Mouse (Mus musculus) midbrain, embryonic 15.5 days (tissue): ENCODE data around the gene Plk3. TPM values are rescaled to one million over a fixed set of nuclear protein-coding genes. Genes with fewer than 3 reads are reported as not detected.

Source experiments
- ATAC-seq: fragments of 200-750 bp; cut with Nextera tagmentation; replicated peaks from 2 replicates; pipeline ENCODE4 v1.8.0; 2017; ENCODE audit warnings: moderate TSS enrichment
- H3K27ac ChIP-seq: fragments of 300-500 bp; sonication (generic); 2 replicates; pipeline ENCODE4 v1.5.1; 2015; ENCODE audit warnings: mild to moderate bottlenecking, inconsistent platforms
- H3K27me3 ChIP-seq: fragments of 300-500 bp; sonication (generic); replicated peaks from 2 replicates; pipeline ENCODE4 v1.6.1; 2015; ENCODE audit warnings: inconsistent platforms
- H3K36me3 ChIP-seq: fragments of 300-500 bp; sonication (generic); replicated peaks from 2 replicates; pipeline ENCODE4 v1.6.1; 2015; ENCODE audit warnings: inconsistent platforms
- H3K4me1 ChIP-seq: fragments of 300-500 bp; sonication (generic); 2 replicates; pipeline ENCODE4 v1.6.1; 2015; ENCODE audit warnings: inconsistent platforms
- H3K4me2 ChIP-seq: fragments of 300-500 bp; sonication (generic); 2 replicates; pipeline ENCODE4 v1.6.1; 2015; ENCODE audit warnings: inconsistent platforms, mild to moderate bottlenecking, moderate library complexity
- H3K4me3 ChIP-seq: fragments of 300-500 bp; sonication (generic); 2 replicates; pipeline ENCODE4 v1.5.1; 2015; ENCODE audit warnings: mild to moderate bottlenecking, inconsistent platforms
- H3K9ac ChIP-seq: fragments of 300-500 bp; sonication (generic); 2 replicates; pipeline ENCODE4 v1.6.1; 2015; ENCODE audit warnings: mild to moderate bottlenecking, inconsistent platforms
- H3K9me3 ChIP-seq: fragments of 300-500 bp; sonication (generic); 2 replicates; pipeline ENCODE4 v1.6.1; 2016; ENCODE audit warnings: inconsistent platforms
- WGBS: fragments of 180-500 bp; shearing (Covaris S2); methylation state at CpG from one replicate; pipeline ENCODE4 v1.1.7; 2015; ENCODE audit warnings: mixed read lengths; 5-methylcytosine and 5-hydroxymethylcytosine counted together
- polyA plus RNA-seq: library from polyadenylated mRNA; unstranded; fragments of >200 nt; fragmentation: Nextera tagmentation; extraction: Ambion mirVana; gene quantifications from 2 replicates; pipeline ENCODE4 v1.2.1, GENCODE M21; 2015

The Plk3 gene
- polyA plus RNA-seq, 1 experiment from 2014 or later, result 19.3 TPM

DNA sequence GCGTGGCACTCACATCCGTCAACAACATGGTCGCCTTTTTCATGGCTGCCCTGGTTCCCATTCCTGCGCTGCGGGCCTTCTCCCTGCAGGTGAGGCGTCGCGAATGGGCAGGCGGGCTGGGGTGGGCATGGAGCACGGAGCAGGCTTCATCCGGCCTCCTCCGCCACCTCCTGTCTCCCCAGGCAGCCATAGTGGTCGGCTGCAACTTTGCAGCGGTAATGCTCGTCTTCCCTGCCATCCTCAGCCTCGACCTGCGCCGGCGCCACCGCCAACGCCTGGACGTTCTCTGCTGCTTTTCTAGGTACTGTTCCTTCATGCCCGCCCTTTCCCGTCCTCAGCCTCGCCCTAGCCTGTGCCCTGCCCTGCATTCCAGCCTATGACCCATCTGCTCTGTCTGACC is 24.4 kb downstream of the Plk3 start:
- H3K4me2 ChIP-seq, result no peak overlapping the region
- no peaks in the 10 kb centered on the region for H3K9me3 ChIP-seq
- ATAC-seq, result no peak
- H3K27me3 ChIP-seq, result no peaks in the 10 kb centered on the region
- H3K4me1 ChIP-seq, result peaks cover 6% of the 10 kb centered on the region; the same call in 1 of the 2 replicates
- no peak overlapping the region for H3K4me3 ChIP-seq
- H3K9ac ChIP-seq, result no peak overlapping the region
- 92% methylated on average over 25 of the region's 25 CpGs for WGBS
- peaks cover 17% of the 10 kb centered on the region; the same call in 1 of the 2 replicates for H3K36me3 ChIP-seq
- H3K27ac ChIP-seq, result no peak overlapping the region

DNA sequence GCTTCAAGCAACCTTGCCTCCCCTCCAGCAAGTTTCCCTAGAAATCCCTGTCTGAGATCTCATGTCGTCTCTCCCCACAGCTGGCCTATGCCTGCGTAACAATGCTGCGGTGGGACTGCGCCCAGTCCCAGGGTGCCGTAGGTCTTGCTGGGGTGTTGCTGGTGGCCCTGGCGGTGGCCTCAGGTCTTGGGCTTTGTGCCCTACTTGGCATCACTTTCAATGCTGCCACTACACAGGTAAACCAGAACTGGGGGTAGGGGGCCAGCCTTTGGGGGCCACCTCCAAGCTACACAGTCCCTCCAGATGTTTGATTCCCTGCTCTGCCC is 25.3 kb downstream of the Plk3 start:
- WGBS, result 94% methylated on average over 6 of the region's 6 CpGs
- Histone ChIP-seq H3K9me3 (no peaks in the 10 kb centered on the region), H3K36me3 (peaks cover 13% of the 10 kb centered on the region; the same call in 1 of the 2 replicates), H3K4me2 (no peak overlapping the region), H3K27ac (no peak overlapping the region), H3K9ac (no peak overlapping the region), H3K4me1 (peaks cover 6% of the 10 kb centered on the region; the same call in 1 of the 2 replicates), H3K27me3 (no peaks in the 10 kb centered on the region), H3K4me3 (no peak overlapping the region)
- ATAC-seq, result no peak

DNA sequence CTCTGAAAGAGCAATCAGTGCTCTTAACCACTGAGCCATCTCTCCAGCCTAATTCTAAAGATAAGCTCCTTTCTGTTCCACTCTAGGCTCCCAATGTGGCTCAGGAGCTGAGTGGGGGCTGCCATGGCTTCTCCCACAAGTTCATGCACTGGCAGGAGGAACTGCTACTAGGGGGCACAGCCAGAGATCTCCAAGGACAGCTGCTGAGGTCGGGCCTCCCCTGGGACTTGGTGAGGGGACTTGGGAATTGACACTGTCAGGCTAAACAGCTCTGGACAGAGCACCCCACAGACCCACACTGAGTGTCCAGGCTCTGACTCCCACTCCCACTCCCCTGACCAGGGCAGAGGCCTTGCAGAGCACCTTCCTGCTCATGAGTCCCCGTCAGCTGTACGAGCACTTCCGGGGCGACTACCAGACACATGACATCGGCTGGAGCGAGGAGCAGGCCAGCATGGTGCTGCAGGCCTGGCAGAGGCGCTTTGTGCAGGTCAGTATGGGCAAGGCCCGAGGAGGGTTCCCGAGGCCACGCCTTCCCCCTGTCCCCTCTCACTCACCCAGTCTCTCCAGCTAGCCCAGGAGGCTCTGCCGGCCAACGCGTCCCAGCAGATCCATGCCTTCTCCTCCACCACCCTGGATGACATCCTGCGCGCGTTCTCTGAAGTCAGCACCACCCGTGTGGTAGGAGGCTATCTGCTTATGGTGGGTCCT is 25.8 kb downstream of the Plk3 start:
- Histone ChIP-seq H3K4me2 (no peak overlapping the region), H3K9me3 (no peaks in the 10 kb centered on the region), H3K4me1 (peaks cover 6% of the 10 kb centered on the region; the same call in 1 of the 2 replicates), H3K9ac (no peak overlapping the region), H3K27ac (no peak overlapping the region), H3K4me3 (no peak overlapping the region), H3K36me3 (peaks cover 13% of the 10 kb centered on the region; the same call in 1 of the 2 replicates), H3K27me3 (no peaks in the 10 kb centered on the region)
- 91% methylated on average over 18 of the region's 18 CpGs for WGBS
- ATAC-seq, result no peak

DNA sequence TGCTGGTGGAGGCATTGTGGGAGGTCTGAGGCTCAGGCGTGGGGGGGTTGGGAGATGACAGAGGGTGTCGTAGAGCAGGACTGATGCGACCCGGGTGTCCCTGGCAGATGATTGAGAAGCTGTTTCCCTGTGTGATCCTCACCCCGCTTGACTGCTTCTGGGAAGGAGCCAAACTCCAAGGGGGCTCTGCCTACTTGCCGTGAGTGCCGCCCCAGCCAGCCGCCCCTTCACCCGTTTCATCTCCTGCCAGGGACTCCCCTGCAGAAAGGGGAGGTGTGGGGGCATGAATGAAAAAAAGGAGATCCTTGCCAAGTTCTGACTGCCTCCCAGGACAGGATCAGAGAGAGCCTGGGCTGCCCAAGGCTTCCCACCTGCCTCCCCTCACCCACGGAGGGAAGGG is 28.6 kb downstream of the Plk3 start:
- H3K27ac ChIP-seq, result no peak overlapping the region
- peaks cover 4% of the 10 kb centered on the region; the same call in 1 of the 2 replicates for H3K36me3 ChIP-seq
- H3K4me2 ChIP-seq, result no peak overlapping the region
- peaks cover 6% of the 10 kb centered on the region; the same call in 1 of the 2 replicates for H3K4me1 ChIP-seq
- 44% methylated on average over 10 of the region's 10 CpGs for WGBS
- H3K9me3 ChIP-seq, result no peaks in the 10 kb centered on the region
- no peak overlapping the region for H3K4me3 ChIP-seq
- H3K9ac ChIP-seq, result no peak overlapping the region
- ATAC-seq, result no peak
- no peaks in the 10 kb centered on the region for H3K27me3 ChIP-seq

DNA sequence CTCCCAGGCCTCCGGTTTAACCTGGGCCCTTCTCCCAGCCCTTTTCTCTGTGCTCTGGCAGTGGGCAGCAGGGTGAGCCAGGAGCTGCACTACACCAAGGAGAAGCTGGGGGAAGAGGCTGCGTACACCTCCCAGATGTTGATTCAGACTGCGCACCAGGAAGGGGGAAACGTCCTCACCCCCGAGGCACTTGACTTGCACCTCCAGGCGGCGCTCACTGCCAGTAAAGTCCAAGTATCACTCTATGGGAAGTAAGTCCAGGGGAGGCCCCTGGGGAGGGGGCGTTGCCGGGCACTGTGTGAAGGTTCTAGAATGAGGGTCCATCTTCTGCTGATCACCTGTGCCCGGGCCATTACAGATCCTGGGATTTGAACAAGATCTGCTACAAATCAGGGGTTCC is 29.1 kb downstream of the Plk3 start:
- Histone ChIP-seq H3K4me2 (no peak overlapping the region), H3K36me3 (0 out of 2 replicates have a peak, but pooled peaks cover 4% of the 10 kb centered on the region), H3K27me3 (no peaks in the 10 kb centered on the region), H3K27ac (no peak overlapping the region), H3K9ac (no peak overlapping the region), H3K9me3 (no peaks in the 10 kb centered on the region), H3K4me3 (no peak overlapping the region), H3K4me1 (peaks cover 6% of the 10 kb centered on the region; the same call in 1 of the 2 replicates)
- ATAC-seq, result no peak
- WGBS, result 79% methylated on average over 10 of the region's 10 CpGs

DNA sequence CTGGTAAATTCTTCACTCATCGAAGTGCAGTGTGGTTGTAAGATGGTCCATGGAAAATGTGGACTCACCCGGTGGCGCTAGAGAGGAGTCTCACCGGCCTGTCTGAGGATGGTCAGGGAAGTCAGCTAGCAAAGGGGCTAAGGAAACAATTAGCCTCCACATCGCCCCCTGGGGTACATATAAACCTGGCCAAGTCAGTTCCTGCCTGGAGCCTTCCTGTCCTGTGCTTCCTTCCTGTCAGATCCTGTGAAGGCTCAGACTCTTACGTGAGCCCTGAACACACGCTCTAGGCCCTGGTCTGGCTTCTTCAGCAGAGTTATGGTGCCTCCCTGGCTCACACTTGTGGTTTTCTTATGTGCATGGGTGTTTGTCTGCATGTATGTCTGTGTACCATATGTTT is 32.5 kb downstream of the Plk3 start:
- peaks cover 21% of the 10 kb centered on the region for H3K4me1 ChIP-seq
- no peaks in the 10 kb centered on the region for H3K36me3 ChIP-seq
- no peaks in the 10 kb centered on the region for H3K9me3 ChIP-seq
- H3K4me2 ChIP-seq, result no peak overlapping the region
- H3K27me3 ChIP-seq, result no peaks in the 10 kb centered on the region
- WGBS, result 48% methylated on average over 7 of the region's 7 CpGs
- no peak overlapping the region for H3K4me3 ChIP-seq
- no peak for ATAC-seq
- H3K9ac ChIP-seq, result no peak overlapping the region
- H3K27ac ChIP-seq, result no peak overlapping the region

DNA sequence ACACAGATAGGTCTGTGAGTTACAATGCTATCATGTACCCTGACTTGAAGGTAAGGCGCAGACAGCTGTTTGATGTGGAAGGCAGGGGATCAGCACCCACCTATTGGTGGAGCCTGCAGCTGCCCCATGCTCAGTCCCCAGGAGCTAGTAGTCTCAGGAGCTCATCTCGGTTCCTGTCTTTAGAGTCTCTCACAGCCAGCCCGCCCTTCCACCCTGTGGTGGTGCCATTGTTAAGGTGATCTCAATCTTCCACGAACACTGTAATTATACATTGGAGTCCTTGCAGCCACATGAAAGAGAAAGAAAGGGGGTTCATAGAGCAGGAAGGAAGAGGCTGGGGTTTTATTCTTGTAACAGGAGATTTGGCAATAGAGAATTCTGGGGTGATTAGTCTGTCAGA is 33.7 kb downstream of the Plk3 start:
- Histone ChIP-seq H3K4me2 (no peak overlapping the region), H3K9ac (no peak overlapping the region), H3K9me3 (no peaks in the 10 kb centered on the region), H3K4me3 (no peak overlapping the region), H3K27ac (no peak overlapping the region), H3K27me3 (no peaks in the 10 kb centered on the region), H3K36me3 (no peaks in the 10 kb centered on the region), H3K4me1 (peaks cover 21% of the 10 kb centered on the region)
- WGBS, result 71% methylated on average over 4 of the region's 4 CpGs
- ATAC-seq, result no peak

DNA sequence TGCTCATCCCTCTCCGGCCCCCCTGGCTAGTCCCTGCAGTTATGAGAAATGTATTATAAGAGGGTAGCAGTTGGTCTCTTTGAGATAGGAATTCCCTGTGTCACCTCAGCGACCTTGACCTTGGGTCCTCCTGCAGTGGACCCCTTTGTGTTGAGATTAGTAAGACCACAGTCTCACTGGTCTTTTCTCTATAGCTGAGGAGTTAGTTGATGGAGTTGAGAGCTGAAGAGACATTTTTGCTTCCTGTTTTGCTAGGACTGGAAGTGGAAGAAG is 35.1 kb downstream of the Plk3 start:
- H3K9me3 ChIP-seq, result no peaks in the 10 kb centered on the region
- no peaks in the 10 kb centered on the region for H3K27me3 ChIP-seq
- ATAC-seq, result no peak
- H3K27ac ChIP-seq, result no peak overlapping the region
- H3K4me3 ChIP-seq, result no peak overlapping the region
- H3K9ac ChIP-seq, result no peak overlapping the region
- no peaks in the 10 kb centered on the region for H3K36me3 ChIP-seq
- H3K4me1 ChIP-seq, result peaks cover 21% of the 10 kb centered on the region
- H3K4me2 ChIP-seq, result no peak overlapping the region
- WGBS, result 45% methylated on average over 2 of the region's 2 CpGs

DNA sequence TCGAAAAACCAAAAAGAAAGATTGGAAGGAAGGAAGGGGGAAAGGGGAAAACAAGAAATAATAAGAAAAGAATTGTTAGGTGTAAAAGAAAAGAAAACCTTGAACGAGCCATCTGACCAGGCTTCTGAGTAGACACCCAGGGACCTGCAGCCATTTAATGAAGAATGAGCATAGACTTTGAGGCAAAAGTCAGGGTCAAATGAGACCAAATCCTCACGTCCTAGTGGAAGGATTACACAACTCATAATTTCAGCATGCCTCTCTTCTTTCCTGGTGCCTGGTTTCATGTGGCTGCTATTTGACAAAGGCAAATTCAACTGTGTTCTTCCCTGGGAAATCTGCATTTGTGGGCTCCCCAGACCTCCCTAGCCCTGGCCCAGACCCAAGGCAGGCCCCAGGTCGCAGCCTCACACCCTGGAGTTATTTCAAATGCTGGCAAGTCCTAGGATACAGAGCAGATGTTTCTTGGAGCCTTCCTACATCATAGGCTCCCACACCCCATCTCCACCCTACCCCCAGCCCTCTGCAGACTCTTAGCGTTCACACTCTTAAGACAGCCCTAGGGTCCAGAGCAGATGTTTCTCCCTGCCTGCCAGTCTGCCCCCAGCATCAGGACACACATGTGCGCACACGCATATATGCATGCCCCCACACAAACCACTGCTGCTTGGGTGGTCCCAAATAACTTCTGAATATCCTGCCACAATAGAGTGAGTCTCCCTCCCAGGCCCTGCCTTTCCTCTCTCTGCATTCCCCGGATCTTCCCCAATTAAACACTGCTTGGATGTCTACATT is 35.6 kb downstream of the Plk3 start:
- no peak for ATAC-seq
- Histone ChIP-seq H3K4me1 (peaks cover 21% of the 10 kb centered on the region), H3K27ac (no peak overlapping the region), H3K4me3 (no peak overlapping the region), H3K4me2 (peak overlapping the region; percentile 93; the same call in 1 of the 2 replicates), H3K9ac (no peak overlapping the region), H3K9me3 (no peaks in the 10 kb centered on the region), H3K36me3 (no peaks in the 10 kb centered on the region), H3K27me3 (no peaks in the 10 kb centered on the region)
- WGBS, result 45% methylated on average over 8 of the region's 8 CpGs

DNA sequence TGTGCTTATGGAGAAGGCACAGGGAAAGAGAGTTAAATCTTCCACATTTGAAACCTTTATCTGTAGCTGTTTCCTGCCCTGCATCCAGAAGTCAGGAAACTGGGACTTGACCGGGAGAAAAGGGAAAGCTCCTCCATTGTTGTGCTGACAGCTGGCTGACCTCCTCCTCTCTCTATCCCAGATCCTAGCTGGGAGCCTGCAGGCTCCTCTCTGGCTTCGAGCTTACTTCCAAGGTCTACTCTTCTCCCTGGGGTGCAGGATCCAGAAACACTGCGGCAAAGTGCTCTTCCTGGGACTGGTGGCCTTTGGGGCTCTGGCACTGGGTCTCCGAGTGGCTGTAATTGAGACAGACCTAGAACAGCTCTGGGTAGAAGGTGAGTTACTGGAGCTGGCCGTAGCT is 37.1 kb downstream of the Plk3 start:
- peak overlapping the region; percentile 51 for H3K27ac ChIP-seq
- H3K9me3 ChIP-seq, result no peaks in the 10 kb centered on the region
- ATAC-seq, result no peak
- H3K4me2 ChIP-seq, result peak overlapping the region; percentile 93
- H3K4me1 ChIP-seq, result peaks cover 21% of the 10 kb centered on the region
- H3K4me3 ChIP-seq, result peak overlapping the region; percentile 71
- WGBS, result 13% methylated on average over 5 of the region's 5 CpGs
- peak overlapping the region; percentile 72 for H3K9ac ChIP-seq
- H3K27me3 ChIP-seq, result no peaks in the 10 kb centered on the region
- H3K36me3 ChIP-seq, result no peaks in the 10 kb centered on the region

DNA sequence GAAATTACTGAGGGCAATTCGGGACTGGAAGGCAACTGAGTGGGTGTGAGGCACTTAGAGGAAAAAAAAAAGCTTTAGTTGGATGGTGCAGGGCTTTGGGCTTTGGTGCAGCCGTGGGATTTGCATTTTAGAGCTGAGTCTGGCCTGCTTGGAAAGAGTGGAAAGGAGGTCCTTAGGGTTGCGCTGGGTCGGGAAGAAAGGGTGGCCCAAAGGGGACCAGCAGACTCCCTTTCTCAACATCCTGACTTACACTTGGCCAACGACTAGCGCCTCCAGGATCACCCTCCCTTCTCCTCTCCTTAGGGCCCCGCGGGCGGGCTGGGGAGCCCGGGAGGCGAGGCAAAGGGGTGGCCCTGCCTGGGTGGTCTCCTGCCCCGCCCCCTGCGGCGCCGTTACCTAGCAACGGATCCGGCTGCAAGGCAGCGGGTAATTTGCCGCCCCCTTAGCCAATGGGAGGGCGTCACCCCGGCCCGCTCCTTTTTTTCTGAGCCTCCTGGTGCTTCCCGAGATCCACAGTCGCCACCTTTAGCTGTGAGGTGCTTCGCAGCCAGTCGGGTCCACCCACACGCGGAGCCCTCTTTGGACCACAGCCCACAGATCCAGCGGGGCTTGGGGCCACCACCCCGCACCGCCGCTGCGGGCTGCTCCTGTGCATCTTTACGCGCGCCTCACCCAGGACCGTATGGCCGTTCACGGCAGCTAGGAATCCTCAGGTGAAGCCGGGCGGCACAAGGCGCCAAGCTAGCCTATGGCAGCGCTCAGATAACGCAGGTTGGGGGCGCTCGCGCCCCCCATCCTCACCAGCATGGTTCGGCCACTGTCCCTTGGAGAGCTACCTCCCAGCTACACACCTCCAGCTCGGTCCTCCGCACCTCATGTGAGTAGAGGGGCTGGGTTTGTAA is 38.0 kb downstream of the Plk3 start, which contains the start of gene Ptch2:
Gene Ptch2 (plus strand): TSS at position 525 of the 902 bp plus-strand sequence.
- Histone ChIP-seq H3K36me3 (no peaks in the 10 kb centered on the region), H3K27ac (peak within 1 kb of the TSS; percentile 75), H3K4me2 (peak within 1 kb of the TSS; percentile 93), H3K4me3 (peak within 1 kb of the TSS; percentile 71), H3K9ac (peak within 1 kb of the TSS; percentile 72), H3K4me1 (peaks cover 21% of the 10 kb centered on the region), H3K27me3 (no peaks in the 10 kb centered on the region), H3K9me3 (no peaks in the 10 kb centered on the region)
- under 1% methylated on average over 45 of the region's 50 CpGs for WGBS
- peak; percentile 91 for ATAC-seq
